Mouse (Mus musculus): Measurements from ENCODE around the gene Ptprt. TPM values are rescaled to one million over a fixed set of nuclear protein-coding genes. Genes with fewer than 3 reads are reported as not detected.

The Ptprt gene
- total and polyA plus RNA-seq, 2 experiments = 0.37 to 0.44 TPM

- H3K4me1 ChIP-seq (ENCODE audit: control insufficient read depth, insufficient read depth, low read length) = peaks cover 2% of the 10 kb centered on the region; the same call in 1 of the 2 replicates
- no peak overlapping the region for H3K4me3 ChIP-seq (ENCODE audit: insufficient read depth, low read depth, low read length)
- H3K79me2 ChIP-seq (ENCODE audit: control insufficient read depth, insufficient read depth, low read length) = no peaks in the 10 kb centered on the region
- H3K9ac ChIP-seq (ENCODE audit: low read depth, low read length) = no peak overlapping the region
- no peaks in the 10 kb centered on the region for H3K27me3 ChIP-seq (ENCODE audit: control insufficient read depth, insufficient read depth, low read length)
- no peak for DNase-seq (ENCODE audit: extremely low read depth, low read depth, low spot score)
- H3K27ac ChIP-seq (replicated peaks; ENCODE audit: insufficient read depth, low read depth, low read length) = no peak overlapping the region
- WGBS = 65% methylated on average over 4 of the region's 4 CpGs
- H3K36me3 ChIP-seq (ENCODE audit: control insufficient read depth, insufficient read depth, low read length) = no peaks in the 10 kb centered on the region
- TF ChIP-seq POLR2A (IDR thresholded peaks at IDR 0.05; ENCODE audit: extremely low read depth, insufficient read depth, low read length) (no peak), CTCF (IDR thresholded peaks at IDR 0.05; ENCODE audit: low read depth, low read length) (no peak)
These were observed 529.2 kb downstream of the Ptprt start for GRCm38 (mm10) chr2:162131607-162132304.

GRCm38 (mm10) chr2:162129896-162130295 is 531.1 kb downstream of the Ptprt start:
- Histone ChIP-seq H3K4me3 (ENCODE audit: insufficient read depth, low read depth, low read length) (no peak overlapping the region), H3K27me3 (ENCODE audit: control insufficient read depth, insufficient read depth, low read length) (no peaks in the 10 kb centered on the region), H3K4me1 (ENCODE audit: control insufficient read depth, insufficient read depth, low read length) (peaks cover 2% of the 10 kb centered on the region; the same call in 1 of the 2 replicates), H3K9ac (ENCODE audit: low read depth, low read length) (no peak overlapping the region), H3K27ac (replicated peaks; ENCODE audit: insufficient read depth, low read depth, low read length) (no peak overlapping the region), H3K79me2 (ENCODE audit: control insufficient read depth, insufficient read depth, low read length) (no peaks in the 10 kb centered on the region), H3K36me3 (ENCODE audit: control insufficient read depth, insufficient read depth, low read length) (no peaks in the 10 kb centered on the region)
- TF ChIP-seq POLR2A (IDR thresholded peaks at IDR 0.05; ENCODE audit: extremely low read depth, insufficient read depth, low read length) (no peak), CTCF (IDR thresholded peaks at IDR 0.05; ENCODE audit: low read depth, low read length) (no peak)
- WGBS = 93% methylated on average over 1 of the region's 1 CpGs
- DNase-seq (ENCODE audit: extremely low read depth, low read depth, low spot score) = no peak

GRCm38 (mm10) chr2:162118041-162118440 is 542.9 kb downstream of the Ptprt start:
- Histone ChIP-seq H3K4me1 (ENCODE audit: control insufficient read depth, insufficient read depth, low read length) (no peaks in the 10 kb centered on the region), H3K4me3 (ENCODE audit: insufficient read depth, low read depth, low read length) (no peak overlapping the region), H3K27me3 (ENCODE audit: control insufficient read depth, insufficient read depth, low read length) (peaks cover 3% of the 10 kb centered on the region; the same call in 1 of the 2 replicates), H3K9ac (ENCODE audit: low read depth, low read length) (no peak overlapping the region), H3K27ac (replicated peaks; ENCODE audit: insufficient read depth, low read depth, low read length) (no peak overlapping the region), H3K36me3 (ENCODE audit: control insufficient read depth, insufficient read depth, low read length) (no peaks in the 10 kb centered on the region), H3K79me2 (ENCODE audit: control insufficient read depth, insufficient read depth, low read length) (no peaks in the 10 kb centered on the region)
- no peak for DNase-seq (ENCODE audit: extremely low read depth, low read depth, low spot score)
- 71% methylated on average over 2 of the region's 2 CpGs for WGBS
- TF ChIP-seq POLR2A (IDR thresholded peaks at IDR 0.05; ENCODE audit: extremely low read depth, insufficient read depth, low read length) (no peak), CTCF (IDR thresholded peaks at IDR 0.05; ENCODE audit: low read depth, low read length) (no peak)

GRCm38 (mm10) chr2:162082391-162082790 is 578.6 kb downstream of the Ptprt start:
- TF ChIP-seq POLR2A (IDR thresholded peaks at IDR 0.05; ENCODE audit: extremely low read depth, insufficient read depth, low read length) (no peak), CTCF (IDR thresholded peaks at IDR 0.05; ENCODE audit: low read depth, low read length) (no peak)
- Histone ChIP-seq H3K4me1 (ENCODE audit: control insufficient read depth, insufficient read depth, low read length) (no peaks in the 10 kb centered on the region), H3K36me3 (ENCODE audit: control insufficient read depth, insufficient read depth, low read length) (no peaks in the 10 kb centered on the region), H3K27ac (replicated peaks; ENCODE audit: insufficient read depth, low read depth, low read length) (no peak overlapping the region), H3K79me2 (ENCODE audit: control insufficient read depth, insufficient read depth, low read length) (no peaks in the 10 kb centered on the region), H3K4me3 (ENCODE audit: insufficient read depth, low read depth, low read length) (no peak overlapping the region), H3K9ac (ENCODE audit: low read depth, low read length) (no peak overlapping the region), H3K27me3 (ENCODE audit: control insufficient read depth, insufficient read depth, low read length) (no peaks in the 10 kb centered on the region)
- WGBS = 91% methylated on average over 3 of the region's 3 CpGs
- no peak for DNase-seq (ENCODE audit: extremely low read depth, low read depth, low spot score)

GRCm38 (mm10) chr2:162080717-162081398 is 580.1 kb downstream of the Ptprt start:
- no peak for TF ChIP-seq POLR2A (IDR thresholded peaks at IDR 0.05; ENCODE audit: extremely low read depth, insufficient read depth, low read length)
- TF ChIP-seq CTCF (IDR thresholded peaks at IDR 0.05; ENCODE audit: low read depth, low read length) = no peak
- Histone ChIP-seq H3K27ac (replicated peaks; ENCODE audit: insufficient read depth, low read depth, low read length) (no peak overlapping the region), H3K36me3 (ENCODE audit: control insufficient read depth, insufficient read depth, low read length) (no peaks in the 10 kb centered on the region), H3K4me3 (ENCODE audit: insufficient read depth, low read depth, low read length) (no peak overlapping the region), H3K79me2 (ENCODE audit: control insufficient read depth, insufficient read depth, low read length) (no peaks in the 10 kb centered on the region), H3K9ac (ENCODE audit: low read depth, low read length) (no peak overlapping the region), H3K4me1 (ENCODE audit: control insufficient read depth, insufficient read depth, low read length) (no peaks in the 10 kb centered on the region), H3K27me3 (ENCODE audit: control insufficient read depth, insufficient read depth, low read length) (no peaks in the 10 kb centered on the region)
- no peak for DNase-seq (ENCODE audit: extremely low read depth, low read depth, low spot score)
- 80% methylated on average over 1 of the region's 1 CpGs for WGBS
